Mouse (Mus musculus) heart, postnatal 0 days (tissue): ENCODE data around the gene Eng.

Source experiments
- CTCF ChIP-seq: IDR thresholded peaks from 2 replicates; pipeline ENCODE4 v1.5.1; 2016; ENCODE audit warnings: antibody characterized with exemption, control low read depth, low read depth
- EP300 ChIP-seq: IDR thresholded peaks from 2 replicates; pipeline ENCODE4 v1.6.1; 2016; ENCODE audit warnings: antibody characterized with exemption, low read depth

GRCm38 (mm10) chr2:32602600-32603054 is 43.8 kb upstream of the Eng start:
- TF ChIP-seq EP300 = 0 out of 2 replicates have a peak, but pooled peaks have one; percentile 28
- peak; percentile 95 for TF ChIP-seq CTCF
